Mouse (Mus musculus) bone marrow, adult 2 months (tissue): Measurements from ENCODE around the gene Pgam1.

Experiments used
- CTCF ChIP-seq: fragments of 200-500 bp; IDR thresholded peaks from 2 replicates; pipeline ENCODE4 v1.5.1; 2011; ENCODE audit warnings: low read length, control low read depth; ENCODE audit not compliant: control insufficient read depth, insufficient read depth
- POLR2A ChIP-seq: fragments of 200-500 bp; IDR thresholded peaks from 2 replicates; pipeline ENCODE4 v1.6.1; 2011; ENCODE audit warnings: low read depth, mild to moderate bottlenecking, control low read depth, low read length, borderline replicate concordance; ENCODE audit not compliant: control insufficient read depth

DNA sequence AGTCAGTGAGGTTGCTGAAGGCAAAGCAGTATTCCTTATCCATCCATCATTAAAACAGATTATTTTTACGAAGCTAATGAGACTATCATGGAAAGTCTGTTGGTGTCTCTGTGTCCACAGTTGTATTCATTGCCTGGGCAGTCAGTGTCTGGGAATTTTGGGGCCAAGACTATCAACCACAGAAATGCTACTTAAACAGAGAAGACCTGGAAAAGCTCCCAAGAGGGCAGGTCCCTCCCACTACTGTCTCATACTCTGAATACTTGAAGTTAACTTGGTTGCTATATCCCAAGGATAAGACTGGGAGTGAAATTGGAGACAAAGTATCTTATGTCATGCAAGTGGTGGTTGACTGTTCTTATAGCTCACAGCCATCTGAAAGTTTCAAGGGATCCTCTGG lies 24.2 kb downstream of the Pgam1 start:
- TF ChIP-seq CTCF (no peak), POLR2A (no peak)
